Mouse (Mus musculus) layer of hippocampus, postnatal 14 days (tissue): ENCODE results near the gene Per2. TPM values are rescaled to one million over a fixed set of nuclear protein-coding genes. Genes with fewer than 3 reads are reported as not detected.

Source experiments
- DNase-seq, 2 experiments: peaks; one replicate each; pipeline ENCODE4 v3.0.0; 2021 to 2022; ENCODE audit warnings: low spot score in 2 of 2, mixed read lengths in 1 of 2
- total RNA-seq, 2 experiments: library from RNA; stranded (reverse); gene quantifications; 2 replicates each; pipeline ENCODE4 v1.2.3; 2021

Per2 gene
- total RNA-seq, 2 experiments from 2014 or later, result 24.2 to 28.6 TPM

DNA sequence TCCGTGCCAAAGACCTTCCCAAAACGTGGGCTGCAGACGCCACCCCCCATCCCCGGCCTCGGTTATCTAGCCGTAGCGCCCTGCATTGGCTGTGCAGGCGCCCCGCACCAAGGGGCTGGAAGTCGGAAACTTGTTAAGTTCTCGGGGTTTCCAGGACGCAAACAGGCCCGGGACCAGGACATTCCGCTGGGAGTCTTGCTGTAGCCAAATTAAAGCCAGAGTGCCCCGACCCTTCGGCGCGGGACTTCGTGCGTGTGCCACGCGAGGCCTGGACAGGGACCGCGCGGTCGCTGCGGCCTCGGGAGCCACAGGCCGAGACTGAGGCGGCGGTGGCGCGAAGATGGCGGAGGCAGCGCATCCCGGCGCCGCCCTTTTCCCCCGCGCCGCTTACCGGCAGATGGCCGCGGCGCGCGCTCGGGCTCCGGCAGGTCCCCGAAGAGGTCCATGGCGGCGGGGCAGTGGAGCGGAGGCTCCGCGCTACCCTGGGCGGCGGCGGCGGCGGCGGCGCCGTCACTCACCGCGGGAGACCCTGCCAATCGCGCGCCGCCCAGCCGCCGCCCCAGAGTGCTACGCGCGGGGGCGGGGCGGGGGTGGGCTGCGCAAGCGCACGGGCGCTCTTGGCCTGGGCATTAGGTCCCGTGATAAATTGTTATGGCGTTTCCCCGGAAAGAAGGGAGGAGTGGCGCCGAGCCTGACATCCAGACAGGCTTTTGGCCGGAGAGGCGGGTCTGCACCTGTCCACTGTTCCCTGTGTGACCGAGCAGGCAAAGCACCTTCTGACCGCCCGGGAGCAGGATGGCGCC, 60.7 kb downstream of the Per2 start, which contains the start of gene Ilkap:
Ilkap (minus strand) TSS at position 556 of the 803 bp plus-strand sequence.
- peak; percentile 70 to 77 for DNase-seq

- DNase-seq, result no peak
These were observed 61.2 kb downstream of the Per2 start for GRCm38 (mm10) chr1:91397927-91398259.

DNA sequence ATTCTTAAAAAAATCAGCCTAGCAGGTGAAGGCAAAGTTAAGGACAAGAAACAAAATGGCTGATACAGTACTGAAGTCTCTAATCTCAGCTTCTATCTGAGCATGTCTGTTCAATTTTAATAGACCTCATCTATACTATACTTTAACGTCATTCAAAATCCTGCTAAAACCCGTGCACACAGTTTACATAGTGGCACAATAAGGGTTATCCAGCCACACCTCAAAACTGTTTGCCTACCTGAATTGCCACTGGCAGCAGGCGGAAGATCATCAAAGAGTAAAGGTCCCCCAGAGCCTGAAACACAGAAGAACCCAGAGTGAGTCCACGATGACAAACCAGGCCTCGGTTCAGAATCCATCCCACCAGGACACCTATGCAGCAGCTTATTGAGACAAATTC, 68.8 kb downstream of the Per2 start:
- DNase-seq, result no peak

- no peak for DNase-seq
These were observed 78.0 kb downstream of the Per2 start for GRCm38 (mm10) chr1:91381091-91381471.

DNA sequence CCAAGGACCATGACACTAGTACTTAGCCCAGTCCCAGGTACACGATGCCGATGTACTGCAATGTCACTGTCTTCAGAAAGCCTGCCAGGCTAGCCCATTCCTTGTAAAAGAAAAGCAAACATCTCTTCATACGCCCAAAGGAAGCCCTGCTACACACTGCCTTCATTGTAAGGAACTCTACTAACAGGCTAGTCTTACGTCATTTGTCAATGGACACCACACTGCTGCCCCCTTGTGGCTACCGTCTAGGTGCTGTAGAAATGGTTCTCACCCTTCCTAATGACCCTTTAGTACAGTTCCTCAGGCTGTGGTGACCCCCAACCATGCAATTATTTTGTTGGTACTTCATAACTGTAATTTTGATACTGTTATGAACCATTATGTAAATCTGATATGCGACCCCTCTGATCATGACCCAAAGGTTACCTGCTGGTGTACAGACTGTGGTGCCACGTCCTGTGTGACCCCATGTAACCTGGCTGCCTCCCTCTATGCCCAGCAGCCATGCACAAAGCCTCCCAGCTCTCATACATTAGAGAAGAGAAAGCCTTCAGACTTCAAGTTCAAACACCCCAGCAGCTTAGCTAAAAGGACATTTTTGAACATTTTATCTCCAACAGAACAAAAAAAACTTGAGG, 78.6 kb downstream of the Per2 start:
- DNase-seq, result peak; percentile 71 to 76

- DNase-seq, result no peak
These were observed 85.7 kb downstream of the Per2 start for GRCm38 (mm10) chr1:91373414-91373835.

GRCm38 (mm10) chr1:91370055-91370454, 89.1 kb downstream of the Per2 start:
- DNase-seq, result no peak

DNA sequence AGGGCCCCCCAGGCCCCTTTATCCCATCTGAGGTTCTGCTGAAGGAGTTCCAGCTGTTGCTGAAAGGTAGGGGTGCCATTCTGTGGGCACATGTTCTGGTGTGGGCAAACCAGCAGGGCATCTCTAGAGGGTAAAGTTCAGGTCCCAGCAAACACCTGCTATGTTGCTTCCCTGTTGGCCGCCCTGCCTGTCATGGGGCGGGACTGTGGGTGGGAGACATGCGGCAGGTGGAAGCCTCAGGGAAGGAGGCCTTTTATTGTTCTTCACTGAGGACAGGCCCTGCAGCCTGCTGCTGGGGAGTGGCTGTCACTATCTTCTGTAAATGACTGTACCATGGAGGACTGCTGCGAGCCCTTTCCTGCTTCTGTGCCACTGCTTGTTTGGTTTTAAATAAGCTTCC, 89.7 kb downstream of the Per2 start:
- no peak for DNase-seq

GRCm38 (mm10) chr1:91367295-91367694, 91.8 kb downstream of the Per2 start:
- DNase-seq, result no peak

DNA sequence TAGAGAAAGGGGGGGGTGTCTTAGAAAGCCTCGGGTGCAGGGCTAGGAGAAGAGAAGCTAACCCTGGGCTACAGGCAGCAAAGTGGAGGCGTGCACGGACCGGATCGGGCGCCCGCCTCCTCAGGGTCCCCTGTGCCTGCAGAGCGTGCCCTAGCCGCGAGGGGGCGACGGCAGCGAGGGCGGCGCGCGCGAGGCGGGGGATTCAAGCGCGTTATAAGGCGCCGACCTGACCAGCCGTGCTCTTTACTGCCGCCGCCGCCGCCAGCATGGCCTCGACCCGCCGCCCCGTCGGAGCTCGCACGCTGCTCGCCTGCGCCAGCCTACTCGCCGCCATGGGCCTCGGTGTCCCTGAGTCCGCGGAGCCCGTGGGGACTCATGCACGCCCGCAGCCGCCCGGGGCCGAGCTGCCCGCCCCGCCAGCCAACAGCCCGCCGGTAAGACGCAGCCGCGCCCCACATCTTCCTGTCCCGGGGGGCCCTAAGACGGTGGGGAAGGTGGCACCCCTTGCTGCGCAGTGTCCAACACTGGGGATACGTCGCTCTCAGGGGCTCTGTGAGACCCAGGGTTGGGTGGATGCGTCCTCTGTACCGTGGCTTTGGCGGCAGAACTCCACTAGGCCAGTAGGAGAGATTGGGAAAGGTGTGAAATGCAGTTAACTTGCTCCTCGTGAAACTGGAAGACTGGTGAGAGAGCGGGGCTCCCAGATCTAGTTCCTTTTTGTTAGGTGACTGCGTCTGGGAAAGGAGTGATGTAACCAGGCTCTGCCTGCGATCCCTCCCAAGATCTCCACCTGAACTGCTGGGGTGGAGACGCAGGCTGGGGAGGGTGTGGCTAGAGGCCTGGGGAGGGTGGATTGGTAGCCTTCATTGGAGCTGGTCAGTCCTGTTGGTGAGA, 92.7 kb downstream of the Per2 start, which contains the start of gene Erfe:
Erfe (plus strand) TSS at position 216 of the 894 bp plus-strand sequence.
- peak; percentile 28 to 38 for DNase-seq

Other genes starting within 250 kb of the Per2 start
- 10 to 100 TPM; 57.2 to 57.4 TPM for gene Ube2f, start 209.0 kb downstream of the Per2 start, total RNA-seq
- gene Scly, start 161.0 kb downstream of the Per2 start, total RNA-seq, result 10 to 100 TPM; 12.7 to 13.4 TPM
- gene Espnl, start 137.2 kb downstream of the Per2 start, total RNA-seq, result under 1 TPM; 0.05 to 0.10 TPM
- under 1 TPM; 0.09 to 0.12 TPM for gene Klhl30, start 108.3 kb downstream of the Per2 start, total RNA-seq
- under 1 TPM in 1 of 2 experiments, not detected in 1; 0.12 TPM for gene Erfe, start 92.9 kb downstream of the Per2 start, total RNA-seq
- gene Ilkap, start 60.5 kb downstream of the Per2 start, total RNA-seq, result 10 to 100 TPM; 63.6 to 63.7 TPM
- gene Hes6, start 45.3 kb downstream of the Per2 start, total RNA-seq, result 10 to 100 TPM; 20.6 to 21.9 TPM
- 10 to 100 TPM; 11.6 to 12.6 TPM for gene Traf3ip1, start 35.3 kb upstream of the Per2 start, total RNA-seq
- gene Asb1, start 81.2 kb upstream of the Per2 start, total RNA-seq, result 10 to 100 TPM; 44.6 to 48.5 TPM